Mouse (Mus musculus) frontal cortex, postnatal 36 days (tissue): ENCODE measurements around the gene Smim8.

Experiments
- DNase-seq, 2 experiments: peaks; one replicate each; pipeline ENCODE4 v3.0.0; 2022; ENCODE audit warnings: low spot score in 2 of 2

The Smim8 gene

DNA sequence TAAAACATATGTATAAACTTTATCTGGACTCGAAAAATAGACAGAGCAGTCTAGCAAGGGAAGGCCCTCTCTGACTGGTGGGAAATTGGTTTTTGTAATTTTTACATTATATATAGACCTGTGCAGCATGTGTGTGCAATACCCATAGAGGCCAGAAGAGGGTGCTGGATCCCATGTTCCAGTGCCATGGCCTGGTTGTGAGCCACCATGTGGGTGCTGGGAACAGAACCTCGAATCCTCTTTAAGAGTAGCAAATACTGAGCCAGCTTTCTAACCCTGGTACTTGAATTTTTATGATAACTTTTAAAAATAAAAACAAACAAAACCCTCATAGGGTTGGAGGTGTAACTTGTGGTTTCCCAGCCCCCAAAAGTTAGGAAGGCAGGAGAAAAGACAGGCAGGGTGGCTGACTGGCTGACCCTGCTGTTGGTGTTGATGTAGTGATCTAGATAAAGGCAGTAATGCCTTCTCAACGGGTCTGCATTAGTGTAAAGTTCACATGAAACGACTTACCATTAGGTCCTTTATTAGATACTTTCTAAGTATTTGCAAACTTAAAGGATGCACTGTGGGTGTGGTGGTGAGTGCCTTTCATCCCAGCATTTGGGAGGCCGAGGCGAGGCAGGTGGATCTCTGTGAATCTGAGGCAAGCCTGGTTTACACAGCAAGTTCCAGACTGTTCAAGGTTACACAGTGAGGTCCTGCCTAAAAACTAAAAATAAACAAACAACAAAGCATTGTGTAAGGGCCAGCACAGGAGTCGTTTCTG is 57.9 kb downstream of the Smim8 start:
- DNase-seq = no peak

GRCm38 (mm10) chr4:34719421-34719820 is 58.8 kb downstream of the Smim8 start:
- no peak for DNase-seq
